Mouse (Mus musculus): Measurements from ENCODE around the gene Fgfr4. TPM values are rescaled to one million over a fixed set of nuclear protein-coding genes. Genes with fewer than 3 reads are reported as not detected.
A peak's percentile ranks its signal among the peaks of the same experiment; 100 is the strongest.

Gene Fgfr4
- polyA plus RNA-seq, 1 experiment from 2014 or later: 11.8 TPM

GRCm38 (mm10) chr13:55203740-55204139 is 51.3 kb downstream of the Fgfr4 start:
- Histone ChIP-seq H3K4me3 (no peak overlapping the region), H3K27ac (no peak overlapping the region), H3K27me3 (no peaks in the 10 kb centered on the region), H3K9ac (no peak overlapping the region), H3K4me2 (replicated peaks) (no peak overlapping the region), H3K4me1 (no peaks in the 10 kb centered on the region), H3K36me3 (no peaks in the 10 kb centered on the region), H3K9me3 (no peaks in the 10 kb centered on the region)
- ATAC-seq (ENCODE audit: low FRiP score, low read depth): no peak
- 79% methylated on average over 9 of the region's 9 CpGs for WGBS

- H3K4me2 ChIP-seq (replicated peaks): no peak overlapping the region
- no peak overlapping the region for H3K9ac ChIP-seq
- ATAC-seq (ENCODE audit: low FRiP score, low read depth): no peak
- H3K27ac ChIP-seq: no peak overlapping the region
- H3K27me3 ChIP-seq: no peaks in the 10 kb centered on the region
- H3K4me1 ChIP-seq: peaks cover 9% of the 10 kb centered on the region
- WGBS: 85% methylated on average over 9 of the region's 11 CpGs
- H3K9me3 ChIP-seq: no peaks in the 10 kb centered on the region
- no peaks in the 10 kb centered on the region for H3K36me3 ChIP-seq
- no peak overlapping the region for H3K4me3 ChIP-seq
Measured at GRCm38 (mm10) chr13:55204667-55205389, 52.4 kb downstream of the Fgfr4 start.

DNA sequence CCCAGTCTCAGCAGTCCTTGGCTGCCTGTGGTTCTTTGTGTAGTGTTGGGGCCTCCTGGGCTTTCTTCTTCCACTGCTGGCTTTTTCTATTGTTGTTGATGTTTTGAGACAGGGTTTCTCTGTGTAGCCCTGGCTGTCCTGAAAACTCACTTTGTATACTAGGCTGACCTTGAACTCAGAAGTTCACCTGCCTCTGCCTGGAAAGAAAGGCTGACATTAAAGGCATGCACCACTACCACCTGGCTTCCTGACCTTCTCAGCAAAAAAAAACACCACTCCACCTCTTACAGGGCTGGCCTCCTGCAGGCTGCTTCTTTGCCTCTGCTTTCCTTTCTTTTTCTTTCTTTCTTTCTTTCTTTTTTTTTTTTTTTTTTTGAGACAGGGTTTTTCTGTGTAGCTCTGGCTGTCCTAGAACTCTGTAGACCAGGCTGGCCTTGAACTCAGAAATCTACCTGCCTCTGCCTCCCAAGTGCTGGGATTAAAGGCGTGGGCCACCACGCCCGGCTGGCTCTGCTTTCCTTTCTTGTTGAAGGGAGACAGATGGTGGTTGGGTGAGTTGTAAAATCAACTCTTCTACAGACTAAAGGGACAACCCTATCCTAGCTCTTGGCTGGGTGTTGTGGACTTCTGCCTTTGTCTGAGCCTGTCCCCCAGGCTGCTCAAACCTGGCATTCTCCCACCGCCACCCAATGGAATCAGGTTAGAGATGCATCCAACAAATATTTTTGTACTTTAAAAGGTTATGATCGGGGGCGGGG is 53.2 kb downstream of the Fgfr4 start:
- Histone ChIP-seq H3K36me3 (no peaks in the 10 kb centered on the region), H3K9ac (no peak overlapping the region), H3K4me2 (replicated peaks) (no peak overlapping the region), H3K9me3 (no peaks in the 10 kb centered on the region), H3K27ac (no peak overlapping the region), H3K27me3 (no peaks in the 10 kb centered on the region), H3K4me3 (no peak overlapping the region), H3K4me1 (peaks cover 12% of the 10 kb centered on the region)
- ATAC-seq (ENCODE audit: low FRiP score, low read depth): no peak
- WGBS: 91% methylated on average over 6 of the region's 6 CpGs

DNA sequence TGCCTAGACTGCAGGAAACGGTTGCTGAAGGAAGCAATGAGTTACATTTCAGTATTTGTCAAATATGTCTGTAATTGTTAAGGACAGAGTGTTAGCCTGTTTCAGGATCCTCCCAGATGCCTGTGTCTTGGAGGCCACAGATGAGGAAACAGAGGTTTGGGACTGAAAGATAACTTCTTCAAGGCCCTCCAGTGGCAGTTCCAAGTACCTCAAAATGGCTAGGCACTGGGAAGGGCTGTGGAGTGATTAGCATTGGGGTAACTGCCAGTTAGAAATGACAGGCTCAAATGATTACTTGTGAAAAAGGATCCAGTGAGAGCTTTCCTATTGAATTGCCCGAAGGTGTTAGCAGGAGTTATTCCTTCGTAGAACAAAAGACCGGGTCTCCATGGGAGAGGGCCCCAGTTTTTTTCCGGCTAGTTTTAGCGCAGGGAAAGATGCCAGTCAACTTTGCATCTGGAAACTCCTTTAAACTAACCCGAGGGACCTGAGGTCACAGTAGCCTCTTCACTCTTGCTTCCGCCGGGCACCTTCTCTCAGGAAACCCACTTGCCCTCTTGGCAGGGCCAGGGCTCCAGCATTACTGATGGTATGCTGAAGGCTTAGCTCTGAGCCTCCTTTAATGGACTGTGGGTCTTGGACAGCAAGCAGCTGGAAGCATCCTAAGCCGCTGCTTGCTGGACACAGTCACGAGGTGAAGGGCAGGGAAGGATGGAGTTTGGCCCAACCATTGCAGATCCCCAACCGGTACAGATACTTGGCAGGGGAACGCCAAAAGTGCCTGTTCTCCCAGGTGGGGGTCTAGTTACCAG is 56.6 kb downstream of the Fgfr4 start:
- H3K27me3 ChIP-seq: no peaks in the 10 kb centered on the region
- no peak for ATAC-seq (ENCODE audit: low FRiP score, low read depth)
- H3K27ac ChIP-seq: peak overlapping the region; percentile 99; the same call in 1 of the 2 replicates
- no peak overlapping the region for H3K9ac ChIP-seq
- H3K9me3 ChIP-seq: no peaks in the 10 kb centered on the region
- 66% methylated on average over 13 of the region's 13 CpGs for WGBS
- H3K36me3 ChIP-seq: peaks cover 8% of the 10 kb centered on the region
- peaks cover 25% of the 10 kb centered on the region for H3K4me1 ChIP-seq
- no peak overlapping the region for H3K4me3 ChIP-seq
- H3K4me2 ChIP-seq (replicated peaks): peak overlapping the region; percentile 68

DNA sequence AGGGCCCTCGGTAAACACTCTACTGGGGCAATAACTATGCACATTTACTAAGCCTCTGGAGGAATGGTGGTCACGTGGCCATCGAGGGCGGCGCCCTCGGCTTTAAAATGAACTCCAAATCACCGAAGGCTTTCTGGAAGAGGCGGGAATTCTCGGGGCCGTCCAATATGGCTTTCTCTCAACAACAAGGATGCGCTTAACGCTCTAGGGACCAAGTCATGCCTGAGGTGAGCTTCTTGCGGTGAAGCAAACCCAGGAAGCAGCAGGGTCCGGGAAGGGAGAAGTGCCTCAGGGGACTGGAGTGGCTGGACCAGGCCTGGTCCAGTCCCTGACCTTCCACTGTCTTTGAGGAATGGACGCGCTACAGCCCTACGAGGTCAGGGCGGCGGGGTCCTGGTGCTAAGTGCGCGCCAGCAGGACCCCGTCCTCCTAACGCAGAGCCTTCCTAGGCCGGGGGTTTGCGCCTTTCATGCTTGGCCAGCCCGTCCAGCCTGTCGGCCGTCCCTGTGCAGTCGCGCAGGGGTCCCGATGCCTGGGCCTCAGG is 57.3 kb downstream of the Fgfr4 start, which contains the start of gene Nsd1:
Gene Nsd1, plus strand, starts transcription at position 134 of the 544 bp plus-strand sequence.
- peak within 1 kb of the TSS; percentile 99 for H3K27ac ChIP-seq
- H3K9ac ChIP-seq: peak within 1 kb of the TSS; percentile 93
- H3K4me1 ChIP-seq: peaks cover 32% of the 10 kb centered on the region
- H3K27me3 ChIP-seq: no peaks in the 10 kb centered on the region
- H3K36me3 ChIP-seq: peaks cover 14% of the 10 kb centered on the region
- ATAC-seq (ENCODE audit: low FRiP score, low read depth): no peak
- no peaks in the 10 kb centered on the region for H3K9me3 ChIP-seq
- peak within 1 kb of the TSS; percentile 81 for H3K4me3 ChIP-seq
- H3K4me2 ChIP-seq (replicated peaks): peak within 1 kb of the TSS; percentile 68
- 20% methylated on average over 31 of the region's 31 CpGs for WGBS

DNA sequence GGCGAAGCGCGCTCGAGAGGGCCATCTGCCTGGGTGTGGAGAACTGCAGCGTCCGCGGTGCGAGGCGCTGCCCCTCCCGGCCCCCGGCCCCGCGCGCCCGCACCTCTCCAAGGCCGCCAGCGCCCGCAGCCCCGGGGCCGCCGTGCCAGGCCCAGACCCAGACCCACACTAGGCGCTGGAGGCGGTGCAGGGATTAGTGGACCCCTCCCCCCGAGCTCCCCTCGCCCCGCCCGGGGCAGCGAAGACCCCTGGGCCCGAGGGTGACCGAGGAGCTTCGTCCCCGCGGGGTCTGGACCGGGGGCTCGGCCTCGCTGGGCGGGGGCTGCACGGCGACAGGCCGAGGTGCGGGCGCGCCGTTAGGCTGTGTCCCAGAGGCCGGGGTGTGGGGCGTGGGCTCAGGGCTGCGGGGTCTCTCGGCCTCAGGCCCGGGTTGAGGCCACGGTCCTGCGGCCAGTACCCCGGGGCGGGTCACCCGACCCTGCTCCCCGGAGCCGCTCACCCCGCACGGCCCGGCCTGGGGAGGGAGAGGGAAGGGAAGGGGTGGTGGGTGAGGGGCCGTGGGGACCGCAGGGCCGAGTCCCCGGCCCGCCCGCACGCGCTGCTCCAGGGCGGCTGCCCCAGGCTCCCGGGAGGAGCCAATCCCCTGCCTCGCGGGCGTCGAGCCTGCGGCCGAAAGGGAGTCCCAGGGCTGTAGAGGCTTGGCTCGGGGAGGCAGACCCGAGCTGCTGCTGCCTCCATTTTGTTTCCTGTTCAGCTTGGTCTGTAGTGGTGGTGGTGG is 57.9 kb downstream of the Fgfr4 start:
- Histone ChIP-seq H3K36me3 (peaks cover 16% of the 10 kb centered on the region), H3K9me3 (no peaks in the 10 kb centered on the region), H3K4me3 (peak overlapping the region; percentile 81), H3K9ac (peak overlapping the region; percentile 93), H3K27me3 (no peaks in the 10 kb centered on the region), H3K4me2 (replicated peaks) (peak overlapping the region; percentile 68), H3K27ac (peak overlapping the region; percentile 99), H3K4me1 (peaks cover 37% of the 10 kb centered on the region)
- ATAC-seq (ENCODE audit: low FRiP score, low read depth): peak; percentile 16
- under 1% methylated on average over 66 of the region's 77 CpGs for WGBS

DNA sequence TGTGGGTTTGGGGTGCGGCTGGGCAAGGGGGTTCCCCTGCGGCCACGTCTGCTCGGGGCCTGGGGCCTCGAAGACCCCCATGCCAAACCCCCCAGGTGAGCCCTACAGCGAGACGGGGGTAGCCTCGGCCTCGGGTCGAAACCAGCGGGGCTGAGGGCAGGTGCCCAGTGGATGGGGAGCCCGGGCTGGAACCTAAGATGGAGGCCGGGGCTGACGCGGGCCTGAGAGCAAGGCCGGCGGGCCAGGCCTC is 58.5 kb downstream of the Fgfr4 start:
- H3K4me1 ChIP-seq: peaks cover 42% of the 10 kb centered on the region
- H3K4me3 ChIP-seq: peak overlapping the region; percentile 81
- peak overlapping the region; percentile 68 for H3K4me2 ChIP-seq (replicated peaks)
- peak overlapping the region; percentile 99 for H3K27ac ChIP-seq
- no peaks in the 10 kb centered on the region for H3K27me3 ChIP-seq
- H3K9me3 ChIP-seq: no peaks in the 10 kb centered on the region
- peaks cover 21% of the 10 kb centered on the region for H3K36me3 ChIP-seq
- WGBS: under 1% methylated on average over 17 of the region's 17 CpGs
- H3K9ac ChIP-seq: peak overlapping the region; percentile 93
- ATAC-seq (ENCODE audit: low FRiP score, low read depth): peak; percentile 68

GRCm38 (mm10) chr13:55211221-55212010 is 59.0 kb downstream of the Fgfr4 start:
- WGBS: under 1% methylated on average over 37 of the region's 93 CpGs
- Histone ChIP-seq H3K4me3 (peak overlapping the region; percentile 81), H3K4me1 (peaks cover 47% of the 10 kb centered on the region), H3K36me3 (peaks cover 26% of the 10 kb centered on the region), H3K27me3 (no peaks in the 10 kb centered on the region), H3K27ac (peak overlapping the region; percentile 99), H3K9ac (peak overlapping the region; percentile 95), H3K4me2 (replicated peaks) (peak overlapping the region; percentile 68), H3K9me3 (no peaks in the 10 kb centered on the region)
- ATAC-seq (ENCODE audit: low FRiP score, low read depth): peak; percentile 84

DNA sequence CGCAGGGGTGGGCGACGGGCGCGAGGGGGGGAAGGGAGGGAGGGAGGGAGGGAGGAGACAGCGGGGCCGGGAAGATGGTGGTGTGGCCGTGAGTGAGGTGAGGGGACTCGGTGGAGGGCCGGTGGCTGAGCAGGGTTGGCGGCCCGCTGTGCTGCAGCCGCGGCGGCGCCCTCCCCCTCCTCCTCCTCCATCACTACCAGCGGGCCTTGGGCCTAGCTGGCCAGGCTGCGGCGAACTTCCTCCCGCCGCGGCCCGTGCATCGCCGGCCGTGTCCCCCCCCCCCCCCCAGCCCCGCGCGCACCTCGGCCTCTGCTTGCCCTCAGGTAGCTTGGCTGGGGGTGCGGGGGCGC is 59.5 kb downstream of the Fgfr4 start:
- H3K9me3 ChIP-seq: no peaks in the 10 kb centered on the region
- H3K27me3 ChIP-seq: no peaks in the 10 kb centered on the region
- peak overlapping the region; percentile 95 for H3K9ac ChIP-seq
- peak overlapping the region; percentile 99 for H3K27ac ChIP-seq
- H3K4me2 ChIP-seq (replicated peaks): peak overlapping the region; percentile 68
- 4% methylated on average over 8 of the region's 32 CpGs for WGBS
- H3K4me3 ChIP-seq: peak overlapping the region; percentile 81
- peaks cover 32% of the 10 kb centered on the region for H3K36me3 ChIP-seq
- H3K4me1 ChIP-seq: peaks cover 51% of the 10 kb centered on the region
- peak; percentile 33 for ATAC-seq (ENCODE audit: low FRiP score, low read depth)

DNA sequence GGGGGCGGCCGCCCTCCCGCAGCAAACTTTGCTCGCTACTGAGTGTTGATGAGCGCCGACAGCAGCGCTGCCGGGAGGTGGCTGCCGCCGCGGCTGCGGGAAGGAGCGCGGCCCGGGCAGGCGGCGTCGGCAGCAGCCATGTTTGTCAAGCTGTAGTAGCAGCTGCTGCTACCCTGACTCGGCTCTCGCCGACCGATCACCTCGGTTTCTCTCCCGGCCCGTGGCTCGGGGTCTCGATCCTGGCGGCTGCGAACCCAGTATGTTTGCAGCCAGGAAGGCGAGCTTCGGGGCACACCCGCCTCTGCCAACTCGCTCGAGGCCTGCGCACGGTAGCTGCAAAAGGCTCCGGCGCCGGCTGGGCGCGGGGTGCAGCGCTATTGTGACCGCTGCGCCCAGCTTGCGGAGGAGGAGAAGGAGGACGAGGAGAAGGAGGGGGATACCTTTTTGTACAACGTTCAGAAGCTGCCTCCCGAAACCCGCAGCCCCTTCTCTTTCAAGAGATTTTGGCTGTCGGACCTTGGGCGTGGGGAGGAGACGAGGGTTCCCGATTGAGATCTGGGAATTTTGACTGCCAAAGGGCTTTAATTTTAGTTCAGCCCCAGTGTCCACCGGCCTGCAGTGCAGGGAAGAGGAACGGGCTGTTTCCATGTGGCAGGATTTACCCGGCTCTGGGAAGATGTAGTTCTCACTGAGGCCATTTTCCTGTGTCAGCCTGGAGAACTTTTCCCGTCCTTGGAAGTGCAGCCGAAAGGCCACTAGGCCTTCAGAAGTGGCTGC is 60.1 kb downstream of the Fgfr4 start:
- Histone ChIP-seq H3K27me3 (no peaks in the 10 kb centered on the region), H3K4me3 (peak overlapping the region; percentile 81), H3K4me1 (peaks cover 55% of the 10 kb centered on the region), H3K9ac (peak overlapping the region; percentile 95), H3K27ac (peak overlapping the region; percentile 99), H3K4me2 (replicated peaks) (peak overlapping the region; percentile 68), H3K9me3 (no peaks in the 10 kb centered on the region), H3K36me3 (peaks cover 37% of the 10 kb centered on the region)
- WGBS: under 1% methylated on average over 57 of the region's 58 CpGs
- ATAC-seq (ENCODE audit: low FRiP score, low read depth): no peak

All from limb, embryonic 13.5 days (tissue).